Mouse (Mus musculus) embryonic facial prominence, embryonic 12.5 days (tissue): Measurements from ENCODE around the gene Cpsf3. TPM values are rescaled to one million over a fixed set of nuclear protein-coding genes. Genes with fewer than 3 reads are reported as not detected.

ENCODE experiments used
- ATAC-seq: fragments of 200-750 bp; cut with Nextera tagmentation; 2 replicates; pipeline ENCODE4 v1.8.0; 2017; ENCODE audit not compliant: insufficient number of reproducible peaks, insufficient read depth, low FRiP score, low TSS enrichment
- H3K27ac ChIP-seq: fragments of 300-500 bp; sonication (generic); 2 replicates; pipeline ENCODE4 v1.5.1; 2016; ENCODE audit warnings: mild to moderate bottlenecking
- H3K27me3 ChIP-seq: fragments of 300-500 bp; sonication (generic); 2 replicates; pipeline ENCODE4 v1.6.1; 2016; ENCODE audit warnings: mild to moderate bottlenecking, moderate library complexity
- H3K36me3 ChIP-seq: fragments of 300-500 bp; sonication (generic); 2 replicates; pipeline ENCODE4 v1.6.1; 2016; ENCODE audit warnings: mild to moderate bottlenecking
- H3K4me1 ChIP-seq: fragments of 300-500 bp; sonication (generic); 2 replicates; pipeline ENCODE4 v1.6.1; 2016
- H3K4me2 ChIP-seq: fragments of 300-500 bp; sonication (generic); replicated peaks from 2 replicates; pipeline ENCODE4 v1.6.1; 2016; ENCODE audit warnings: mild to moderate bottlenecking, moderate library complexity
- H3K4me3 ChIP-seq: fragments of 300-500 bp; sonication (generic); 2 replicates; pipeline ENCODE4 v1.5.1; 2016; ENCODE audit warnings: mild to moderate bottlenecking
- H3K9ac ChIP-seq: fragments of 300-500 bp; sonication (generic); 2 replicates; pipeline ENCODE4 v1.6.1; 2016; ENCODE audit warnings: mild to moderate bottlenecking, moderate library complexity
- H3K9me3 ChIP-seq: fragments of 300-500 bp; sonication (generic); 2 replicates; pipeline ENCODE4 v1.6.1; 2016; ENCODE audit warnings: mild to moderate bottlenecking, moderate library complexity
- WGBS: fragments of 180-500 bp; shearing (Covaris S2); methylation state at CpG from one replicate; pipeline ENCODE4 v1.1.7; 2016; 5-methylcytosine and 5-hydroxymethylcytosine counted together
- polyA plus RNA-seq: library from polyadenylated mRNA; unstranded; fragments of >200 nt; fragmentation: Nextera tagmentation; extraction: Ambion mirVana; gene quantifications from 2 replicates; pipeline ENCODE4 v1.2.1, GENCODE M21; 2016

Gene Cpsf3
- 118 and 124 TPM in 2 replicates for polyA plus RNA-seq

- Histone ChIP-seq H3K9me3 (no peaks in the 10 kb centered on the region), H3K4me3 (peak within 1 kb of the TSS; percentile 77), H3K36me3 (0 out of 2 replicates have a peak, but pooled peaks cover 6% of the 10 kb centered on the region), H3K27me3 (no peaks in the 10 kb centered on the region), H3K4me1 (peaks cover 12% of the 10 kb centered on the region), H3K9ac (peak within 1 kb of the TSS; percentile 83), H3K4me2 (peak within 1 kb of the TSS; percentile 66), H3K27ac (peak within 1 kb of the TSS; percentile 92)
- 50% methylated on average over 11 of the region's 11 CpGs for WGBS
- ATAC-seq: no peak
Measured at GRCm38 (mm10) chr12:21284761-21285441, at the start of gene Cpsf3. Cpsf3 (plus strand) TSS chr12:21285391.

- H3K27me3 ChIP-seq: no peaks in the 10 kb centered on the region
- no peaks in the 10 kb centered on the region for H3K4me1 ChIP-seq
- H3K9ac ChIP-seq: no peak overlapping the region
- ATAC-seq: no peak
- peaks cover 73% of the 10 kb centered on the region for H3K36me3 ChIP-seq
- no peak overlapping the region for H3K4me3 ChIP-seq
- no peaks in the 10 kb centered on the region for H3K9me3 ChIP-seq
- H3K27ac ChIP-seq: no peak overlapping the region
- no peak overlapping the region for H3K4me2 ChIP-seq
- 85% methylated on average over 3 of the region's 3 CpGs for WGBS
Measured at GRCm38 (mm10) chr12:21241965-21242364, 43.2 kb upstream of the Cpsf3 start.

- Histone ChIP-seq H3K27ac (no peak overlapping the region), H3K9ac (no peak overlapping the region), H3K4me3 (no peak overlapping the region), H3K27me3 (no peaks in the 10 kb centered on the region), H3K9me3 (no peaks in the 10 kb centered on the region), H3K4me1 (no peaks in the 10 kb centered on the region), H3K4me2 (no peak overlapping the region), H3K36me3 (peaks cover 73% of the 10 kb centered on the region)
- ATAC-seq: no peak
- 93% methylated on average over 11 of the region's 11 CpGs for WGBS
Measured at GRCm38 (mm10) chr12:21244375-21244960, 40.7 kb upstream of the Cpsf3 start.

- no peaks in the 10 kb centered on the region for H3K9me3 ChIP-seq
- H3K4me1 ChIP-seq: no peaks in the 10 kb centered on the region
- H3K9ac ChIP-seq: no peak overlapping the region
- ATAC-seq: no peak
- no peak overlapping the region for H3K27ac ChIP-seq
- no peak overlapping the region for H3K4me2 ChIP-seq
- no peaks in the 10 kb centered on the region for H3K27me3 ChIP-seq
- no peak overlapping the region for H3K4me3 ChIP-seq
- WGBS: 73% methylated on average over 7 of the region's 7 CpGs
- peaks cover 84% of the 10 kb centered on the region for H3K36me3 ChIP-seq
Measured at GRCm38 (mm10) chr12:21247711-21248392, 37.3 kb upstream of the Cpsf3 start.

GRCm38 (mm10) chr12:21260494-21261256 lies 24.5 kb upstream of the Cpsf3 start:
- Histone ChIP-seq H3K4me3 (no peak overlapping the region), H3K4me2 (no peak overlapping the region), H3K36me3 (peaks cover 70% of the 10 kb centered on the region), H3K27me3 (no peaks in the 10 kb centered on the region), H3K27ac (no peak overlapping the region), H3K9ac (no peak overlapping the region), H3K4me1 (no peaks in the 10 kb centered on the region), H3K9me3 (no peaks in the 10 kb centered on the region)
- 89% methylated on average over 6 of the region's 6 CpGs for WGBS
- ATAC-seq: no peak

GRCm38 (mm10) chr12:21261521-21261920 lies 23.7 kb upstream of the Cpsf3 start:
- no peak overlapping the region for H3K4me2 ChIP-seq
- ATAC-seq: no peak
- no peak overlapping the region for H3K9ac ChIP-seq
- no peaks in the 10 kb centered on the region for H3K27me3 ChIP-seq
- 74% methylated on average over 4 of the region's 4 CpGs for WGBS
- peaks cover 70% of the 10 kb centered on the region for H3K36me3 ChIP-seq
- no peak overlapping the region for H3K4me3 ChIP-seq
- H3K27ac ChIP-seq: no peak overlapping the region
- H3K4me1 ChIP-seq: no peaks in the 10 kb centered on the region
- H3K9me3 ChIP-seq: no peaks in the 10 kb centered on the region

- H3K9ac ChIP-seq: no peak overlapping the region
- no peak overlapping the region for H3K4me3 ChIP-seq
- ATAC-seq: no peak
- peaks cover 68% of the 10 kb centered on the region for H3K36me3 ChIP-seq
- no peak overlapping the region for H3K27ac ChIP-seq
- H3K27me3 ChIP-seq: no peaks in the 10 kb centered on the region
- WGBS: 94% methylated on average over 5 of the region's 5 CpGs
- no peak overlapping the region for H3K4me2 ChIP-seq
- H3K9me3 ChIP-seq: no peaks in the 10 kb centered on the region
- no peaks in the 10 kb centered on the region for H3K4me1 ChIP-seq
Measured at GRCm38 (mm10) chr12:21263256-21263655, 21.9 kb upstream of the Cpsf3 start.

GRCm38 (mm10) chr12:21264241-21264640 lies 20.9 kb upstream of the Cpsf3 start:
- Histone ChIP-seq H3K27me3 (no peaks in the 10 kb centered on the region), H3K9ac (no peak overlapping the region), H3K27ac (no peak overlapping the region), H3K9me3 (no peaks in the 10 kb centered on the region), H3K4me2 (no peak overlapping the region), H3K36me3 (peaks cover 72% of the 10 kb centered on the region), H3K4me1 (no peaks in the 10 kb centered on the region), H3K4me3 (no peak overlapping the region)
- WGBS: 73% methylated on average over 5 of the region's 5 CpGs
- ATAC-seq: no peak

- ATAC-seq: no peak
- Histone ChIP-seq H3K36me3 (peaks cover 71% of the 10 kb centered on the region), H3K4me3 (no peak overlapping the region), H3K9me3 (no peaks in the 10 kb centered on the region), H3K9ac (no peak overlapping the region), H3K27me3 (no peaks in the 10 kb centered on the region), H3K4me1 (no peaks in the 10 kb centered on the region), H3K27ac (no peak overlapping the region), H3K4me2 (no peak overlapping the region)
- WGBS: 84% methylated on average over 3 of the region's 3 CpGs
Measured at GRCm38 (mm10) chr12:21264970-21265369, 20.2 kb upstream of the Cpsf3 start.

GRCm38 (mm10) chr12:21265501-21265900 lies 19.7 kb upstream of the Cpsf3 start:
- H3K4me2 ChIP-seq: no peak overlapping the region

GRCm38 (mm10) chr12:21265946-21266783 lies 19.0 kb upstream of the Cpsf3 start:
- 80% methylated on average over 14 of the region's 14 CpGs for WGBS
- ATAC-seq: no peak; the same call in 1 of the 2 replicates
- no peak overlapping the region for H3K4me3 ChIP-seq
- H3K9me3 ChIP-seq: no peaks in the 10 kb centered on the region
- no peak overlapping the region for H3K4me2 ChIP-seq
- H3K36me3 ChIP-seq: peaks cover 73% of the 10 kb centered on the region
- H3K4me1 ChIP-seq: no peaks in the 10 kb centered on the region
- no peak overlapping the region for H3K9ac ChIP-seq
- no peaks in the 10 kb centered on the region for H3K27me3 ChIP-seq
- H3K27ac ChIP-seq: no peak overlapping the region

More at GRCm38 (mm10) chr12:21265501-21265900, 19.7 kb upstream of the Cpsf3 start:
- Histone ChIP-seq H3K4me3 (no peak overlapping the region), H3K4me1 (no peaks in the 10 kb centered on the region), H3K36me3 (peaks cover 71% of the 10 kb centered on the region), H3K9ac (no peak overlapping the region), H3K9me3 (no peaks in the 10 kb centered on the region), H3K27ac (no peak overlapping the region), H3K27me3 (no peaks in the 10 kb centered on the region)
- 93% methylated on average over 4 of the region's 4 CpGs for WGBS
- ATAC-seq: no peak
